Mouse (Mus musculus): ENCODE results near the gene Grik5.

- TF ChIP-seq CTCF (conservative IDR thresholded peaks at IDR 0.05; ENCODE audit: low read length) (peak; percentile 70), NANOG (IDR thresholded peaks at IDR 0.05; ENCODE audit: borderline replicate concordance, low read length) (no peak), POU5F1 (IDR thresholded peaks at IDR 0.05; ENCODE audit: borderline replicate concordance, low read length) (no peak)
Measured at GRCm38 (mm10) chr7:24984307-24984706, 87.8 kb downstream of the Grik5 start.

Measured in E14TG2a.4 (cell line).